Mouse (Mus musculus) intestine, embryonic 16.5 days (tissue): ENCODE measurements at regions not wholly inside any gene's neighbourhood (a gene's known extent, or its start where the extent isn't known, plus 50 kb on each side); places are given as distances from the start of the nearest gene placed in this dataset.

ENCODE experiments used
- ATAC-seq: fragments of 200-750 bp; cut with Nextera tagmentation; 2 replicates; pipeline ENCODE4 v1.8.0; 2017; ENCODE audit warnings: moderate TSS enrichment, moderate library complexity
- H3K27ac ChIP-seq: fragments of 300-500 bp; sonication (generic); 2 replicates; pipeline ENCODE4 v1.5.1; 2014; ENCODE audit warnings: mild to moderate bottlenecking, low read length
- H3K27me3 ChIP-seq: fragments of 300-500 bp; sonication (generic); replicated peaks from 2 replicates; pipeline ENCODE4 v1.6.1; 2014; ENCODE audit warnings: low read length, control low read depth, mixed read lengths; ENCODE audit not compliant: control insufficient read depth, insufficient read depth
- H3K36me3 ChIP-seq: fragments of 300-500 bp; sonication (generic); 2 replicates; pipeline ENCODE4 v1.6.1; 2014; ENCODE audit warnings: low read length, control low read depth; ENCODE audit not compliant: control insufficient read depth, insufficient read depth
- H3K4me1 ChIP-seq: fragments of 300-500 bp; sonication (generic); 2 replicates; pipeline ENCODE4 v1.6.1; 2014; ENCODE audit warnings: low read length, control low read depth, mixed read lengths; ENCODE audit not compliant: control insufficient read depth, insufficient read depth
- H3K4me2 ChIP-seq: fragments of 300-500 bp; sonication (generic); 2 replicates; pipeline ENCODE4 v1.6.1; 2014; ENCODE audit warnings: low read depth, low read length, control low read depth
- H3K4me3 ChIP-seq: fragments of 300-500 bp; sonication (generic); 2 replicates; pipeline ENCODE4 v1.5.1; 2014; ENCODE audit warnings: mild to moderate bottlenecking, low read length
- H3K9ac ChIP-seq: fragments of 300-500 bp; sonication (generic); 2 replicates; pipeline ENCODE4 v1.6.1; 2014; ENCODE audit warnings: low read depth, low read length
- H3K9me3 ChIP-seq: fragments of 300-500 bp; sonication (generic); 2 replicates; pipeline ENCODE4 v1.6.1; 2016; ENCODE audit warnings: low read length, control low read depth; ENCODE audit not compliant: control insufficient read depth
- WGBS: fragments of 180-500 bp; shearing (Covaris S2); extraction: QIAGEN DNeasy Blood & Tissue Kit; methylation state at CpG from one replicate; pipeline ENCODE4 v1.1.7; 2014; 5-methylcytosine and 5-hydroxymethylcytosine counted together

- no peaks in the 10 kb centered on the region for H3K36me3 ChIP-seq
- no peak overlapping the region for H3K4me2 ChIP-seq
- no peaks in the 10 kb centered on the region for H3K9me3 ChIP-seq
- no peak for ATAC-seq
- no peak overlapping the region for H3K4me3 ChIP-seq
- H3K9ac ChIP-seq, result no peak overlapping the region
- whole genome bisulfite sequencing, result 86% methylated on average over 8 of the region's 8 CpGs
- H3K4me1 ChIP-seq, result no peaks in the 10 kb centered on the region; the same call in 1 of the 2 replicates
- H3K27ac ChIP-seq, result no peak overlapping the region
- H3K27me3 ChIP-seq, result no peaks in the 10 kb centered on the region
These were observed 250.1 kb upstream of the Cdh5 start for GRCm38 (mm10) chr8:103851286-103851685.

- no peak overlapping the region for H3K4me2 ChIP-seq
- no peaks in the 10 kb centered on the region for H3K27me3 ChIP-seq
- H3K4me1 ChIP-seq, result no peaks in the 10 kb centered on the region
- no peaks in the 10 kb centered on the region for H3K36me3 ChIP-seq
- WGBS, result 56% methylated on average over 4 of the region's 4 CpGs
- H3K9me3 ChIP-seq, result no peaks in the 10 kb centered on the region
- H3K9ac ChIP-seq, result no peak overlapping the region
- H3K27ac ChIP-seq, result no peak overlapping the region
- no peak overlapping the region for H3K4me3 ChIP-seq
- ATAC-seq, result no peak
These were observed 248.4 kb upstream of the Cdh5 start for GRCm38 (mm10) chr8:103853048-103853447.

- H3K9me3 ChIP-seq, result no peaks in the 10 kb centered on the region
- H3K9ac ChIP-seq, result no peak overlapping the region
- H3K36me3 ChIP-seq, result no peaks in the 10 kb centered on the region
- WGBS, result 63% methylated on average over 9 of the region's 9 CpGs
- no peak overlapping the region for H3K4me2 ChIP-seq
- no peak overlapping the region for H3K27ac ChIP-seq
- no peaks in the 10 kb centered on the region for H3K27me3 ChIP-seq
- H3K4me1 ChIP-seq, result no peaks in the 10 kb centered on the region
- ATAC-seq, result no peak
- H3K4me3 ChIP-seq, result no peak overlapping the region
These were observed 246.1 kb upstream of the Cdh5 start for GRCm38 (mm10) chr8:103855291-103855690.

- no peaks in the 10 kb centered on the region for H3K9me3 ChIP-seq
- H3K27ac ChIP-seq, result no peak overlapping the region
- H3K4me3 ChIP-seq, result no peak overlapping the region
- 81% methylated on average over 1 of the region's 1 CpGs for WGBS
- H3K9ac ChIP-seq, result no peak overlapping the region
- no peak overlapping the region for H3K4me2 ChIP-seq
- no peaks in the 10 kb centered on the region for H3K4me1 ChIP-seq
- no peaks in the 10 kb centered on the region for H3K36me3 ChIP-seq
- ATAC-seq, result no peak
- H3K27me3 ChIP-seq, result no peaks in the 10 kb centered on the region
These were observed 242.3 kb upstream of the Cdh5 start for GRCm38 (mm10) chr8:103859130-103859529.

GRCm38 (mm10) chr8:103873598-103874502 lies 227.6 kb upstream of the Cdh5 start:
- H3K4me3 ChIP-seq, result no peak overlapping the region
- 42% methylated on average over 7 of the region's 7 CpGs for WGBS
- no peaks in the 10 kb centered on the region for H3K27me3 ChIP-seq
- H3K4me1 ChIP-seq, result peaks cover 7% of the 10 kb centered on the region
- H3K4me2 ChIP-seq, result no peak overlapping the region
- no peak overlapping the region for H3K9ac ChIP-seq
- no peak overlapping the region for H3K27ac ChIP-seq
- no peaks in the 10 kb centered on the region for H3K36me3 ChIP-seq
- peak; percentile 93 for ATAC-seq
- no peaks in the 10 kb centered on the region for H3K9me3 ChIP-seq

GRCm38 (mm10) chr8:103874506-103874905 lies 226.9 kb upstream of the Cdh5 start:
- H3K4me1 ChIP-seq, result peaks cover 7% of the 10 kb centered on the region
- no peak overlapping the region for H3K4me3 ChIP-seq
- ATAC-seq, result no peak
- no peak overlapping the region for H3K9ac ChIP-seq
- H3K4me2 ChIP-seq, result no peak overlapping the region
- no peak overlapping the region for H3K27ac ChIP-seq
- 61% methylated on average over 8 of the region's 8 CpGs for WGBS
- no peaks in the 10 kb centered on the region for H3K27me3 ChIP-seq
- H3K9me3 ChIP-seq, result no peaks in the 10 kb centered on the region
- H3K36me3 ChIP-seq, result no peaks in the 10 kb centered on the region

GRCm38 (mm10) chr8:103879505-103879904 lies 221.9 kb upstream of the Cdh5 start:
- no peak overlapping the region for H3K9ac ChIP-seq
- no peak overlapping the region for H3K4me3 ChIP-seq
- H3K36me3 ChIP-seq, result no peaks in the 10 kb centered on the region
- H3K9me3 ChIP-seq, result no peaks in the 10 kb centered on the region
- no peaks in the 10 kb centered on the region for H3K4me1 ChIP-seq
- ATAC-seq, result no peak
- no peaks in the 10 kb centered on the region for H3K27me3 ChIP-seq
- no peak overlapping the region for H3K27ac ChIP-seq
- WGBS, result 74% methylated on average over 2 of the region's 2 CpGs
- H3K4me2 ChIP-seq, result no peak overlapping the region

- no peaks in the 10 kb centered on the region for H3K4me1 ChIP-seq
- ATAC-seq, result no peak
- no peak overlapping the region for H3K27ac ChIP-seq
- no peaks in the 10 kb centered on the region for H3K27me3 ChIP-seq
- H3K4me2 ChIP-seq, result no peak overlapping the region
- no peak overlapping the region for H3K4me3 ChIP-seq
- no peaks in the 10 kb centered on the region for H3K36me3 ChIP-seq
- no peaks in the 10 kb centered on the region for H3K9me3 ChIP-seq
- H3K9ac ChIP-seq, result no peak overlapping the region
- WGBS, result 81% methylated on average over 14 of the region's 14 CpGs
These were observed 220.8 kb upstream of the Cdh5 start for GRCm38 (mm10) chr8:103880431-103881145.

GRCm38 (mm10) chr8:103881146-103881486 lies 220.3 kb upstream of the Cdh5 start:
- WGBS, result 53% methylated on average over 3 of the region's 3 CpGs
- no peak overlapping the region for H3K27ac ChIP-seq

More at GRCm38 (mm10) chr8:103881146-103881486, 220.3 kb upstream of the Cdh5 start:
- no peaks in the 10 kb centered on the region for H3K36me3 ChIP-seq
- no peak overlapping the region for H3K4me3 ChIP-seq
- H3K4me2 ChIP-seq, result no peak overlapping the region
- H3K4me1 ChIP-seq, result no peaks in the 10 kb centered on the region
- no peaks in the 10 kb centered on the region for H3K9me3 ChIP-seq
- H3K27me3 ChIP-seq, result no peaks in the 10 kb centered on the region
- H3K9ac ChIP-seq, result no peak overlapping the region
- ATAC-seq, result no peak
